Mouse (Mus musculus): ENCODE results near the gene Slc4a4.

Slc4a4 gene

GRCm38 (mm10) chr5:88916501-88916971 lies 29.9 kb downstream of the Slc4a4 start:
- no peak for DNase-seq (ENCODE audit: low spot score in 2 of 2)

GRCm38 (mm10) chr5:88917221-88917620 lies 30.6 kb downstream of the Slc4a4 start:
- no peak for DNase-seq (ENCODE audit: low spot score in 2 of 2)

- no peak for DNase-seq (ENCODE audit: low spot score in 2 of 2)
Observed at GRCm38 (mm10) chr5:88917630-88918029, 31.0 kb downstream of the Slc4a4 start.

GRCm38 (mm10) chr5:88918538-88918937 lies 31.9 kb downstream of the Slc4a4 start:
- DNase-seq (ENCODE audit: low spot score in 2 of 2) = no peak

GRCm38 (mm10) chr5:88925576-88925975 lies 39.0 kb downstream of the Slc4a4 start:
- no peak for DNase-seq (ENCODE audit: low spot score in 2 of 2)

- peak; percentile 53 to 67 for DNase-seq (ENCODE audit: low spot score in 2 of 2)
Observed at GRCm38 (mm10) chr5:88928201-88928916, 41.7 kb downstream of the Slc4a4 start.

- DNase-seq (ENCODE audit: low spot score in 2 of 2) = peak; percentile 72 to 79
Observed at GRCm38 (mm10) chr5:88929392-88930094, 42.9 kb downstream of the Slc4a4 start.

- no peak for DNase-seq (ENCODE audit: low spot score in 2 of 2)
Observed at GRCm38 (mm10) chr5:88930129-88930528, 43.5 kb downstream of the Slc4a4 start.

- no peak for DNase-seq (ENCODE audit: low spot score in 2 of 2)
Observed at GRCm38 (mm10) chr5:88930611-88931010, 44.0 kb downstream of the Slc4a4 start.

- no peak for DNase-seq (ENCODE audit: low spot score in 2 of 2)
Observed at GRCm38 (mm10) chr5:88931176-88931575, 44.6 kb downstream of the Slc4a4 start.

- DNase-seq (ENCODE audit: low spot score in 2 of 2) = no peak
Observed at GRCm38 (mm10) chr5:88933454-88933853, 46.8 kb downstream of the Slc4a4 start.

GRCm38 (mm10) chr5:88933946-88934345 lies 47.3 kb downstream of the Slc4a4 start:
- peak; percentile 69 to 83 for DNase-seq (ENCODE audit: low spot score in 2 of 2)

- DNase-seq (ENCODE audit: low spot score in 2 of 2) = no peak
Observed at GRCm38 (mm10) chr5:88938208-88938607, 51.6 kb downstream of the Slc4a4 start.

- DNase-seq (ENCODE audit: low spot score in 2 of 2) = no peak
Observed at GRCm38 (mm10) chr5:88939151-88939550, 52.5 kb downstream of the Slc4a4 start.

GRCm38 (mm10) chr5:88939782-88940181 lies 53.2 kb downstream of the Slc4a4 start:
- DNase-seq (ENCODE audit: low spot score in 2 of 2) = no peak

GRCm38 (mm10) chr5:88941905-88942304 lies 55.3 kb downstream of the Slc4a4 start:
- no peak for DNase-seq (ENCODE audit: low spot score in 2 of 2)

GRCm38 (mm10) chr5:88945661-88946339 lies 59.2 kb downstream of the Slc4a4 start:
- peak in 1 of 2 experiments; percentile 49 for DNase-seq (ENCODE audit: low spot score in 2 of 2)

GRCm38 (mm10) chr5:88950337-88950736 lies 63.7 kb downstream of the Slc4a4 start:
- no peak for DNase-seq (ENCODE audit: low spot score in 2 of 2)

GRCm38 (mm10) chr5:88952757-88953577 lies 66.3 kb downstream of the Slc4a4 start:
- DNase-seq (ENCODE audit: low spot score in 2 of 2) = no peak

- no peak for DNase-seq (ENCODE audit: low spot score in 2 of 2)
Observed at GRCm38 (mm10) chr5:88957735-88958134, 71.1 kb downstream of the Slc4a4 start.

- peak; percentile 62 to 69 for DNase-seq (ENCODE audit: low spot score in 2 of 2)
Observed at GRCm38 (mm10) chr5:88958966-88959365, 72.3 kb downstream of the Slc4a4 start.

- no peak for DNase-seq (ENCODE audit: low spot score in 2 of 2)
Observed at GRCm38 (mm10) chr5:88959412-88959811, 72.8 kb downstream of the Slc4a4 start.
